Comparison of ENCODE assay signal across 7 mouse cellular contexts in genomic region chr6:93912582-93913225, GRCm38 (mm10).
A peak's percentile ranks its signal among the peaks of the same experiment; 100 is the strongest.
DNase-seq lines count a peak whose midpoint lies in the region; ATAC-seq lines count a peak whose summit lies in the region.

No protein-coding gene starts in this region.

- H3K27ac ChIP-seq in forebrain, embryonic 11.5 days (ENCODE audit: low read depth, low read length), result peak overlapping the region; percentile 100

- peak overlapping the region; percentile 73 for H3K9ac ChIP-seq in forebrain, embryonic 11.5 days (ENCODE audit: low read length)

- peak overlapping the region; percentile 44 for H3K4me3 ChIP-seq in forebrain, embryonic 11.5 days (ENCODE audit: low read depth, low read length)

- no peaks in the 10 kb centered on the region for H3K9me3 ChIP-seq in forebrain, embryonic 11.5 days (ENCODE audit: control insufficient read depth, low read length)

- peak overlapping the region; percentile 80 for H3K4me2 ChIP-seq in forebrain, embryonic 11.5 days (ENCODE audit: low read depth, low read length, severe bottlenecking)

- peaks cover 26% of the 10 kb centered on the region for H3K4me1 ChIP-seq in forebrain, embryonic 11.5 days (replicated peaks; ENCODE audit: control insufficient read depth, insufficient read depth, low read length)

- peak; percentile 93 for ATAC-seq in forebrain, embryonic 11.5 days (replicated peaks; ENCODE audit: low FRiP score)

- no peaks in the 10 kb centered on the region for H3K36me3 ChIP-seq in forebrain, embryonic 11.5 days (ENCODE audit: control insufficient read depth, insufficient read depth, low read length)

- H3K27me3 ChIP-seq in forebrain, embryonic 11.5 days (ENCODE audit: control insufficient read depth, insufficient read depth, low read length), result no peaks in the 10 kb centered on the region

- 1% methylated on average over 20 of the region's 20 CpGs for WGBS in forebrain, embryonic 11.5 days

- peak; percentile 50 for DNase-seq in MN1 (ENCODE audit: low spot score)
- peak; percentile 67 for DNase-seq in brain, embryonic 18.5 days (ENCODE audit: low read depth, low spot score)
- DNase-seq in forebrain, embryonic 11.5 days (ENCODE audit: low spot score), result peak; percentile 96
- DNase-seq in kidney, postnatal 4 days, result peak; percentile 51 to 69
- peak; percentile 91 for DNase-seq in mesoderm, embryonic 11.5 days (ENCODE audit: low read depth, low spot score)
- DNase-seq in telencephalon, adult 2 months (ENCODE audit: low read depth, low spot score), result peak; percentile 52
- no peak for DNase-seq in spleen, postnatal 4 days (ENCODE audit: low spot score in 2 of 2)

Comparison
In these comparisons a context has a peak if more than half of its experiments do, and no peak if none do; other contexts are left out.
1. DNase-seq: peak in MN1 (single experiment), brain, embryonic 18.5 days (single experiment), forebrain, embryonic 11.5 days (single experiment), kidney, postnatal 4 days (2 of 2), mesoderm, embryonic 11.5 days (single experiment) and telencephalon, adult 2 months (single experiment); none in spleen, postnatal 4 days (0 of 2).